Mouse (Mus musculus): ENCODE data around the gene Tctn3.

DNA sequence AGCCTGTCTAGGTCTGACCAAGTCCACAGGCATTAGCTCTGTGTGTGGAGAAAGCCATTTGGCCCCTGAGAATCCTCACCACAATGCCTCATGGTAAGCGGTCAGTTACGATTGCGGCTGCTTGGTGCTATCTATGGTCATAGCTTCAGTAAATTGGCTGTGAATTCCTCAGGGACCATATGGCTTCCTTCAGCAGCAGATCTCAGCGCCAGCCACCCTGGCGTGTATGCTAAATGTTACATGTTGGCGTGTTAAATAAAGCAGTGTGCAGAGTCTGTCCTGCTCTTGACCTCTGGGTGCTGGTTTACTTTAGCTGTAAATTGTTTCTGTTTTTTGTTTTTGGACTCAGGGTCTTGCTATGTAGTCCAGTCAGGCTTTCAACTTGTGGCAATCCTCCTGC is 58.2 kb downstream of the Tctn3 start:
- no peak for TF ChIP-seq CTCF (IDR thresholded peaks at IDR 0.05; ENCODE audit: borderline replicate concordance, insufficient read depth, low read depth, low read length)
- TF ChIP-seq POLR2A (IDR thresholded peaks at IDR 0.05; ENCODE audit: borderline replicate concordance, insufficient read depth, low read length), result no peak

All from cerebellum, adult 2 months (tissue).